Mouse (Mus musculus) C2C12 (cell line): ENCODE measurements around the gene Bbs4.
"Not testable (repeated sequence)": the region's sequence is repeated elsewhere in the genome, so short reads cannot be mapped to it uniquely, and the experiment has no call there.

Source experiments
- CTCF ChIP-seq: IDR thresholded peaks from one replicate; pipeline ENCODE4 v1.5.1; 2011; ENCODE audit not compliant: control insufficient read depth, insufficient read depth, insufficient read length
- MAX ChIP-seq: IDR thresholded peaks from one replicate; pipeline ENCODE4 v1.6.1; 2011; ENCODE audit warnings: mild to moderate bottlenecking, control low read depth
- MYOG ChIP-seq: IDR thresholded peaks from one replicate; pipeline ENCODE4 v1.6.1; 2011; ENCODE audit not compliant: control insufficient read depth, insufficient read length; ENCODE audit errors: extremely low read depth

DNA sequence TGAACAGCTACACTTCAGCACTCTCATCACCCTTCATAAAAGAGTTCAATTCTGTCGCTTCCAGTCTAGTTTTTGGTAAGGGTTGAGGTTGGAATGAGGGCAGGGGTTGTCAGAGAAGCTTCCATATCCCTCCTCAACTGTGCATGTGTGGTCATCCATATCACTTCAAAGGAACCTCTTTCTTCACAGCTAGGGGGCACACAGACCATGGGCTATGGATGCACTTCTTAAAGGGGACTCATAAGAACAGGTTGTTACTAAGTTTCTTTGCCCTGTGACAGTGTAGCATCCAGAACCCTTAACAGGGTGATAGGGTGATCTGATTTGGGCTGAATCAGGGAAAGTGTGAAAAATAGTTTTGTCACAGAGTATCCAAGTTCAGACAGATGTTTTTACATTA lies 4.7 kb upstream of the Bbs4 start:
- TF ChIP-seq CTCF, MAX, MYOG: not testable (repeated sequence)
